Mouse (Mus musculus) forebrain, embryonic 11.5 days (tissue): ENCODE data around the gene Uba52. TPM values are rescaled to one million over a fixed set of nuclear protein-coding genes. Genes with fewer than 3 reads are reported as not detected.

ENCODE experiments used
- ATAC-seq: fragments of 200-750 bp; cut with Nextera tagmentation; replicated peaks from 2 replicates; pipeline ENCODE4 v1.8.0; 2017; ENCODE audit warnings: moderate TSS enrichment; ENCODE audit not compliant: low FRiP score
- DNase-seq: peaks from one replicate; pipeline ENCODE4 v3.0.0-alpha.2; 2017; ENCODE audit warnings: low spot score
- H3K27ac ChIP-seq: fragments of 300-500 bp; sonication (generic); 2 replicates; pipeline ENCODE4 v1.5.1; 2014; ENCODE audit warnings: low read depth, low read length
- H3K27me3 ChIP-seq: fragments of 300-500 bp; sonication (generic); 2 replicates; pipeline ENCODE4 v1.6.1; 2014; ENCODE audit warnings: mild to moderate bottlenecking, low read length, mixed read lengths; ENCODE audit not compliant: control insufficient read depth, insufficient read depth
- H3K36me3 ChIP-seq: fragments of 300-500 bp; sonication (generic); 2 replicates; pipeline ENCODE4 v1.6.1; 2014; ENCODE audit warnings: mild to moderate bottlenecking, low read length, moderate library complexity, mixed read lengths; ENCODE audit not compliant: control insufficient read depth, insufficient read depth
- H3K4me1 ChIP-seq: fragments of 300-500 bp; sonication (generic); replicated peaks from 2 replicates; pipeline ENCODE4 v1.6.1; 2014; ENCODE audit warnings: low read length, mixed read lengths; ENCODE audit not compliant: control insufficient read depth, insufficient read depth
- H3K4me2 ChIP-seq: fragments of 300-500 bp; sonication (generic); 2 replicates; pipeline ENCODE4 v1.6.1; 2014; ENCODE audit warnings: low read depth, mild to moderate bottlenecking, low read length, moderate library complexity, mixed read lengths; ENCODE audit not compliant: severe bottlenecking
- H3K4me3 ChIP-seq: fragments of 300-500 bp; sonication (generic); 2 replicates; pipeline ENCODE4 v1.5.1; 2014; ENCODE audit warnings: low read depth, low read length
- H3K9ac ChIP-seq: fragments of 300-500 bp; sonication (generic); 2 replicates; pipeline ENCODE4 v1.6.1; 2014; ENCODE audit warnings: low read length
- H3K9me3 ChIP-seq: fragments of 300-500 bp; sonication (generic); 2 replicates; pipeline ENCODE4 v1.6.1; 2016; ENCODE audit warnings: low read length, mixed read lengths; ENCODE audit not compliant: control insufficient read depth
- whole genome bisulfite sequencing: fragments of 180-500 bp; shearing (Covaris S2); extraction: QIAGEN DNeasy Blood & Tissue Kit; methylation state at CpG from one replicate; pipeline ENCODE4 v1.1.7; 2014; 5-methylcytosine and 5-hydroxymethylcytosine counted together
- polyA plus RNA-seq: library from polyadenylated mRNA; unstranded; fragments of >200 nt; fragmentation: Nextera tagmentation; extraction: Ambion mirVana; gene quantifications from 2 replicates; pipeline ENCODE4 v1.2.1, GENCODE M21; 2014

The Uba52 gene
- polyA plus RNA-seq, 1 experiment from 2014 or later = 715 TPM

DNA sequence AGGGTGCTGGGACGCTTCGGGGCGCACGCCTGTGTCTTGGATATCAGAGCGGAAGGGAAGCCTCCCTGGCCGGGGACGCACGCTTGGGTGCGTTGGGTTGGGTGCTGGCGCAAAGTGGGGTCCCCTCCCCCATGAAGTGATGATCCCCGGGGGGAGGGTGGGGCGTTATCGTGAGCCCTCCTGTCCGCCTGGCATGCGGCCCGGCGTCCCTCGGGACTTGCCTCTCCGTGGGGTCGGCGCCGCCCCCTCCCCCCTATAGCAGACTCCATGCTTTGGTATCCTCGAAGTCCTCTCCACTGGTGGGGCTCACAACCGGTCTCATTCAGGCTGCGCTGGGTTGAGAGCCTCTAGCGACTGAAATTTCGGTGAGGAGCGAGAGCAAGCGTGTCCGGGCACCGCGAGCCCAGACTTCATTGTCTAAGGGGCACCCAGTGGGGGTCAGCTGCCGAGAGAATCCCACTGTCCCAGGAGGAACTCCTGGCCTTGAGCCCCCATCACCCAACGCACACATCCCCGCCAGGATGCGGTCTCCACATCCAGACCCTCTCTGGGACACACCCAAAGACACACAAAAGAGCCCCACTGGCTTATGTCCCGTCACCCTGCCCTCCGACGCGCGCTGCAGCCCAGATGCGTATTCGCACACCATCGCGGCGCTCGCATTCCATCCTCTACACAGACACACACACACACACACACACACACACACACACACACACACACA, 16.7 kb downstream of the Uba52 start:
- Histone ChIP-seq H3K27ac (no peak overlapping the region), H3K4me1 (peaks cover 17% of the 10 kb centered on the region), H3K9me3 (no peaks in the 10 kb centered on the region), H3K4me3 (peak overlapping the region; percentile 29; the same call in 1 of the 2 replicates), H3K36me3 (no peaks in the 10 kb centered on the region), H3K4me2 (peak overlapping the region; percentile 42), H3K9ac (no peak overlapping the region), H3K27me3 (peaks cover 98% of the 10 kb centered on the region)
- ATAC-seq (no peak), DNase-seq (no peak)
- 2% methylated on average over 47 of the region's 47 CpGs for whole genome bisulfite sequencing

DNA sequence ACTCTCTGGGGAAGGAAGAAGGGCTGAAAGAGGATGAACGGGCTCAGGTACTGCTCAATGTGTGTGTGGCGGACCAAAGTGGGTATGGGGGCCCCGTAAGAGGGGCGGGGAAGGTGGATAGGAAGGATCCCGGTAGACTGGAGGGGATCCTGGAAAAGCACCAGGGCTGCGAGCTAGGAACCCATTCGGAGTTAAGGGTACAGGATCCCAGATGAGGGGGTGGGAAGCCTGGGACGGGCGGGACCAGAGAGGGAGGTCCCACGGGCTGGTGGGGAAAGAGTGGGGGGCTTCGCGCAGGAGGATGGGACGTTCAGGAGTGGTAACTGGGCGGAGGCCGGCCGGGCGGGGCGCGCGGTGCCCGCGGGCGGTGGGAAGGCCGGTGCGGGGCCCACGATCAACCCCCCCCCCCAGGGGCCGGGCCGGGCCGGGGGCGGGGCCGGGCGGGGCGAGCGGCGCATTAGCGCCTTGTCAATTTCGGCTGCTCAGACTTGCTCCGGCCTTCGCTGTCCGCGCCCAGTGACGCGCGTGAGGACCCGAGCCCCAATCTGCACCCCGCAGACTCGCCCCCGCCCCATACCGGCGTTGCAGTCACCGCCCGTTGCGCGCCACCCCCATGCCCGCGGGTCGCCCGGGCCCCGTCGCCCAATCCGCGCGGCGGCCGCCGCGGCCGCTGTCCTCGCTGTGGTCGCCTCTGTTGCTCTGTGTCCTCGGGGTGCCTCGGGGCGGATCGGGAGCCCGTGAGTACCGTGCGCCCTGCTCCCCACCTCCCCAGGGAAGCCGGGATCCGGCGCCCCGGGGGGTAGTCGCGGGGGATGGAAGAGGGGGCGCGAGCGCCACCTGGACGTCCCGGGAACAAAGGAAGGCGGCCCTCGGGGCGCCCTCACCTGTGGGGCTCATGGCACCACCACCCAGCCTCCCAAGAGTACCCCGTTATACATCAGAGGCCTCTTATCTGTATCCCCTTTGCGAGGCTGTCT, 17.6 kb downstream of the Uba52 start, which contains the start of gene Crlf1:
Gene Crlf1 (plus strand): TSS at position 495 of the 977 bp plus-strand sequence.
- ATAC-seq (no peak), DNase-seq (no peak)
- H3K9me3 ChIP-seq = no peaks in the 10 kb centered on the region
- peaks cover 24% of the 10 kb centered on the region for H3K4me1 ChIP-seq
- no peak within 1 kb of the TSS for H3K27ac ChIP-seq
- WGBS = under 1% methylated on average over 62 of the region's 93 CpGs
- peaks cover 98% of the 10 kb centered on the region for H3K27me3 ChIP-seq
- no peaks in the 10 kb centered on the region for H3K36me3 ChIP-seq
- no peak within 1 kb of the TSS for H3K9ac ChIP-seq
- H3K4me2 ChIP-seq = peak within 1 kb of the TSS; percentile 42
- H3K4me3 ChIP-seq = peak within 1 kb of the TSS; percentile 29

DNA sequence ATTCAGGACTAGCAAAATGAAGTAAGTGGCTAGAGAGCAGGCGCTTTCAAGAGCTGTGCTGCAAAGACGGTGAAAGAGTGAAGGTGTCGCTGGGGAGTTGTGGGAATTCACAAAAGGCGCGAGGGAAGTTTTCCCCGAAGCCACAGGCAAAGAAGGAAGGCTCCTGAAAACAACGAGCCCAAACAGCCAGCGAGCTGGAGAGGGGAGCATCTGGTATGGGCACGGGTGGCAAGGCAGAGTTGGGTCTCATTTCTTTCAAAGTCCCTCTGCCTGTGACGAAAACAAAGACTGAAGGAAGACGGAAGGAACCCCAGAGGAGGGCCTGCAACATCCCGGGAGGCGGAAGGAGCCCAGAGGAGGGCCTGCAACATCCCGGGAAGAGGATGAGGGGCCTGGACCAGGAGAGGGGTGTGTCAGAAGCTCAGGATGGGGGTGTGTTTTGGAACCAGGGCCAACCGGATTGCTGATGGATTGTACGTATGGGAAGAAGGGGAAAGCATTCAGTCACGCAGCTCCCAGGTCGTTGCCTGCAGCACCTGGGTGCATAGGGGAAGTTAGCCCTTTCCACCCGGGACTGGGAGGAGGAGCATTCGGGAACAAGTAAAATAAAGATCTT, 19.6 kb downstream of the Uba52 start:
- DNase-seq = no peak
- H3K9me3 ChIP-seq = no peaks in the 10 kb centered on the region
- H3K27ac ChIP-seq = no peak overlapping the region
- ATAC-seq = no peak
- no peak overlapping the region for H3K4me2 ChIP-seq
- H3K27me3 ChIP-seq = peaks cover 98% of the 10 kb centered on the region
- no peak overlapping the region for H3K4me3 ChIP-seq
- peaks cover 30% of the 10 kb centered on the region for H3K4me1 ChIP-seq
- no peak overlapping the region for H3K9ac ChIP-seq
- WGBS = under 1% methylated on average over 20 of the region's 20 CpGs
- H3K36me3 ChIP-seq = no peaks in the 10 kb centered on the region

DNA sequence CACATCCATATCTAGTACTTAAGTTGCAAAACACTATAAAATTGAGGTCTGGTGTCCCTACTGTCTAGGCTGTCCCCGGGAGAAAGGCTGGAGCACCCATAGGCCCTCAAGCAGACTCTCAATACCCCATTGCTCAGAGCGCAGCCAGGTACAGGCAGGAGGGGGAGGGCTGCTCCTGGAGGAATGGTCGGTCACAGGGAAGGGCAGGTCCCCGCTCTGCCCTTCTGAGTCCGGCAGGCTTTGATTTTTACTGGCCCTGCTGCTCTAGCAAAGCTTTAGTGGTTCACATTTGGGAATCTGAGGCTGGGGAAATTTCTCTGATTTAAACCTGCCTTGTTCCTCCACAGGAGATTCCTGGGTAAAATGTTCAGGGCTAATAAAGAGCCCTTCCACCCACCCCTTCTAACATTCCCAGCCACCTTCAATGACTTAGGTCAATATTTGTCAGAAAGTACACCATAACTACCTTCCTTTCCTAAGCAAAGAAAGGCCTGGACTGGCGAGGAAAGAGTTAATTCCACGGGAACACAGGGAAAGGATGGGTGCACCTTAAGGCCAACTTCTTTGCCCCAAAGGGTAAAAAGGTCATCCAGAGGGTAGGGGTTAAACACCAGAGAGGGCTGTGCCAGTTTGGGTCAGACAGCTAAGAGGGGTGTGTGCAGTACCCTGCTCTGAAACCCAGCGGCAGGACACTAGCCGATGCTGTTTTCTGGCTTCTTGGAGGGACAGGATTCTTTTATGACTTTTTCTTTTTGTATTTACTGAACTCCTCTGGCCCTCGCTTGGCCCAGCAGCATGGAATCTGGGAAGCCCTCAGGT, 20.3 kb downstream of the Uba52 start:
- ATAC-seq = no peak
- peaks cover 96% of the 10 kb centered on the region for H3K27me3 ChIP-seq
- H3K9ac ChIP-seq = no peak overlapping the region
- DNase-seq = no peak
- H3K27ac ChIP-seq = no peak overlapping the region
- H3K4me2 ChIP-seq = no peak overlapping the region
- no peaks in the 10 kb centered on the region for H3K9me3 ChIP-seq
- 8% methylated on average over 10 of the region's 10 CpGs for WGBS
- H3K4me1 ChIP-seq = peaks cover 27% of the 10 kb centered on the region
- no peak overlapping the region for H3K4me3 ChIP-seq
- H3K36me3 ChIP-seq = no peaks in the 10 kb centered on the region

DNA sequence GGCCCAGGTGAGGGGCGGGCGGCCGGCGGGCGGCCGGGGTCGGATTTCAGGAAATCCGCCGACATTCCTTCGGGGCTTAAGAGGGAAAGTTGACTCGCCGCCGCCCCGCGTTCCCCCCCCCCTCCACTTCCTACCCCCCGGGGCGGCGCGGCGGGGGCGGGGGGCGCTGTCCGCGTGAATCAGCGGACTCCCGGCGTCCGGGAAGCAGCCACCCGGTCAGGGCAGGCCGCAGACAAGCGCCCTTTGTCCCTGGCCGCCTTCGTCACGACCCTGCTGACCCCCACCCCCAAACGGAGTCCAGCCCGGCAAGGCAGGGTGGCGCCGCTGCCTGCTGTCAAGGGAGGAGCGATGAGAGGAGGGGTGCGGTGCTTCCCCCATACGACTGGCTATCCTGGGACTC, 21.0 kb downstream of the Uba52 start:
- no peak overlapping the region for H3K27ac ChIP-seq
- no peaks in the 10 kb centered on the region for H3K9me3 ChIP-seq
- 2% methylated on average over 28 of the region's 41 CpGs for WGBS
- H3K4me1 ChIP-seq = peaks cover 27% of the 10 kb centered on the region
- H3K4me2 ChIP-seq = peak overlapping the region; percentile 31
- H3K4me3 ChIP-seq = peak overlapping the region; percentile 18
- no peak for DNase-seq
- ATAC-seq = no peak
- no peak overlapping the region for H3K9ac ChIP-seq
- no peaks in the 10 kb centered on the region for H3K36me3 ChIP-seq
- H3K27me3 ChIP-seq = peaks cover 96% of the 10 kb centered on the region

DNA sequence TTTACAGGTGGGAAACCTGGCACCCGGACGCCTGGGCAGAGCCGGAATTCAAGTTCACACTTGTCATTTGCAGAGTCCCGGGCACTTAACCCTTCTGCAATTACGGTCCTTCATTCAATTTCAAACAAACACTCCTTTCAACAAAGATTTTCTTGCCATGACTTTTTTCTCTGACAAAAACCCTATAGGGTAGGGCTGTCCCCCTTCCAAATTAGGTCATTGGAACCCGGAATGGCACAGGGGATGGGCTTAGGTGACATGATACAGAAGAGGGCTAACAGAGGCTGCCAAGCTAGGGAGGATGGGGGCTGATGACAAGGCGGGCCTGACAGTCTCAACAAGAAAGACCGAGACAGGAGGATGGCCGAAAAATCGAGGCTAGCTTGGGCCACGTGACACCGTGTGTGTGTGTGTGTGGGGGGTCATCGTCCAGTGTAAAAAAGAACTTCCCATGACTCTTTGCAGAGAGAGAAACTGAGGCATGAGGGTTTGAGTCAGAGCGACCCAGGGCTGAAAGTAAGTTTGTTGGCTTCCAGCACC, 21.6 kb downstream of the Uba52 start:
- H3K9ac ChIP-seq = no peak overlapping the region
- no peaks in the 10 kb centered on the region for H3K9me3 ChIP-seq
- peaks cover 26% of the 10 kb centered on the region for H3K4me1 ChIP-seq
- no peaks in the 10 kb centered on the region for H3K36me3 ChIP-seq
- H3K27ac ChIP-seq = no peak overlapping the region
- H3K27me3 ChIP-seq = peaks cover 92% of the 10 kb centered on the region
- H3K4me2 ChIP-seq = peak overlapping the region; percentile 31; the same call in 1 of the 2 replicates
- peak overlapping the region; percentile 18 for H3K4me3 ChIP-seq
- DNase-seq (no peak), ATAC-seq (no peak)
- 2% methylated on average over 14 of the region's 14 CpGs for WGBS

DNA sequence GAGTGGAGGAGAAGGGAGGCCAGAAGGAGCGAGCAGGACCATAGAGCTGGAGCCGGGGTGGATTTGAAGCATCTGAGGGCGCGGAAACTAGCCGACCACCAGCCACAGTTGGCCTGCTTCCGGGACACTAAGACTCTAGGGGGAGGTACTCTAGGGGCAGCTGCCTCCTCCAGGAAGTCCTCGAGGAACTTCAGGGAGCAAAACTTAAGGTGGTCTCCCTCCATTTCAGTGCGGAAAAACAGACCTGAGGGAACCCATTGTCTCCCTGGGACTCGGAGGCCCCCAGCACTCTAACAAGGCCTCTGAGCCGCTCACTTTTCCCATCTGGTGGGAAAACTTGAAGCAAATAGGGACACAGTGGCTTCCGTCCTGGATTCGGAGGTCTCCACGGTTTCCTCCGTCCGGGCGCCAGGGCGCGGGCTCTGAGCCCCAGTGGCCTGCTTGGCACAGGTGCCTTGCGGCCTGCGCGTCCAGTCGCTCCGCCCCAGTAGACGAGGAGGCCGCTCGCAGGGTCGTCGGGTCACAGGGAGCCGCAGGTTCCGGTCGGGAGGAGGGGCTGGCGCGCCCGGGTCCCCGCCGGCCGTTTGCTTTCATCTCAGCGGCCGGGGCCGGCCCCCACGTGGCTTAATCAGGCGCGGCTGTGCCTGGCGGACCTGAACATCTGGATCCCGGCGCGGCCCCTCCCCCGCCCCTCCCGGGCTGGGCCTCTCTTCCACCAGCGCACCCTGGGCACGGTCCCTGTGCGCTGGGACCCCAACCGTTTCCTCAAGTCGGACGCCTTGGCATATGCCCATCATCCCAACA, 22.4 kb downstream of the Uba52 start:
- no peak overlapping the region for H3K9ac ChIP-seq
- H3K27ac ChIP-seq = no peak overlapping the region
- ATAC-seq (no peak), DNase-seq (peak; percentile 70)
- 2% methylated on average over 54 of the region's 55 CpGs for WGBS
- peak overlapping the region; percentile 50 for H3K4me2 ChIP-seq
- no peaks in the 10 kb centered on the region for H3K9me3 ChIP-seq
- H3K4me3 ChIP-seq = peak overlapping the region; percentile 23
- H3K36me3 ChIP-seq = no peaks in the 10 kb centered on the region
- peaks cover 84% of the 10 kb centered on the region for H3K27me3 ChIP-seq
- peaks cover 21% of the 10 kb centered on the region for H3K4me1 ChIP-seq
